Mouse (Mus musculus): ENCODE measurements around the gene Exoc3l4. TPM values are rescaled to one million over a fixed set of nuclear protein-coding genes. Genes with fewer than 3 reads are reported as not detected.

Exoc3l4 gene
- polyA plus RNA-seq, 1 experiment from 2014 or later, result 25.9 TPM

- TF ChIP-seq CTCF (IDR thresholded peaks at IDR 0.05; ENCODE audit: low read depth), result no peak
- DNase-seq (ENCODE audit: low spot score) (peak; percentile 79), ATAC-seq (replicated peaks; ENCODE audit: low FRiP score, low read depth) (no peak; the same call in 1 of the 2 replicates)
- WGBS, result 29% methylated on average over 14 of the region's 14 CpGs
- no peak overlapping the region for H3K4me3 ChIP-seq (replicated peaks; ENCODE audit: low read depth, low read length)
- peak overlapping the region; percentile 75 for H3K27ac ChIP-seq
- H3K9me3 ChIP-seq (replicated peaks; ENCODE audit: low read length), result no peaks in the 10 kb centered on the region
- H3K27me3 ChIP-seq (ENCODE audit: insufficient read depth, low read length), result no peaks in the 10 kb centered on the region
- H3K4me1 ChIP-seq (replicated peaks; ENCODE audit: insufficient read depth, low read length), result peaks cover 41% of the 10 kb centered on the region
- 0 out of 2 replicates have a peak overlapping the region, but pooled peaks have one; percentile 25 for H3K9ac ChIP-seq (ENCODE audit: low read depth, low read length)
- no peaks in the 10 kb centered on the region for H3K36me3 ChIP-seq (ENCODE audit: insufficient read depth, low read length)
- H3K4me2 ChIP-seq (ENCODE audit: low read length), result peak overlapping the region; percentile 54; the same call in 1 of the 2 replicates
Measured at GRCm38 (mm10) chr12:111430868-111431817, 14.3 kb downstream of the Exoc3l4 start.

GRCm38 (mm10) chr12:111432097-111432496, 15.3 kb downstream of the Exoc3l4 start:
- WGBS, result 22% methylated on average over 4 of the region's 4 CpGs
- no peaks in the 10 kb centered on the region for H3K27me3 ChIP-seq (ENCODE audit: insufficient read depth, low read length)
- DNase-seq (ENCODE audit: low spot score) (no peak), ATAC-seq (replicated peaks; ENCODE audit: low FRiP score, low read depth) (no peak; the same call in 1 of the 2 replicates)
- H3K36me3 ChIP-seq (ENCODE audit: insufficient read depth, low read length), result no peaks in the 10 kb centered on the region
- no peak for TF ChIP-seq CTCF (IDR thresholded peaks at IDR 0.05; ENCODE audit: low read depth)
- no peak overlapping the region for H3K4me2 ChIP-seq (ENCODE audit: low read length)
- H3K9me3 ChIP-seq (replicated peaks; ENCODE audit: low read length), result no peaks in the 10 kb centered on the region
- no peak overlapping the region for H3K9ac ChIP-seq (ENCODE audit: low read depth, low read length)
- H3K4me3 ChIP-seq (replicated peaks; ENCODE audit: low read depth, low read length), result no peak overlapping the region
- peaks cover 47% of the 10 kb centered on the region for H3K4me1 ChIP-seq (replicated peaks; ENCODE audit: insufficient read depth, low read length)
- H3K27ac ChIP-seq, result peak overlapping the region; percentile 75

GRCm38 (mm10) chr12:111432751-111433331, 16.0 kb downstream of the Exoc3l4 start:
- 52% methylated on average over 4 of the region's 5 CpGs for WGBS
- Histone ChIP-seq H3K36me3 (ENCODE audit: insufficient read depth, low read length) (no peaks in the 10 kb centered on the region), H3K4me2 (ENCODE audit: low read length) (no peak overlapping the region), H3K27me3 (ENCODE audit: insufficient read depth, low read length) (no peaks in the 10 kb centered on the region), H3K9ac (ENCODE audit: low read depth, low read length) (0 out of 2 replicates have a peak overlapping the region, but pooled peaks have one; percentile 18), H3K4me1 (replicated peaks; ENCODE audit: insufficient read depth, low read length) (peaks cover 51% of the 10 kb centered on the region), H3K9me3 (replicated peaks; ENCODE audit: low read length) (no peaks in the 10 kb centered on the region), H3K27ac (peak overlapping the region; percentile 75), H3K4me3 (replicated peaks; ENCODE audit: low read depth, low read length) (no peak overlapping the region)
- ATAC-seq (replicated peaks; ENCODE audit: low FRiP score, low read depth) (no peak), DNase-seq (ENCODE audit: low spot score) (no peak)
- TF ChIP-seq CTCF (IDR thresholded peaks at IDR 0.05; ENCODE audit: low read depth), result no peak

- 45% methylated on average over 7 of the region's 7 CpGs for WGBS
Measured at GRCm38 (mm10) chr12:111434164-111434744, 17.4 kb downstream of the Exoc3l4 start.

GRCm38 (mm10) chr12:111434745-111435327, 18.0 kb downstream of the Exoc3l4 start:
- 45% methylated on average over 8 of the region's 8 CpGs for WGBS
- Histone ChIP-seq H3K27me3 (ENCODE audit: insufficient read depth, low read length) (no peaks in the 10 kb centered on the region), H3K36me3 (ENCODE audit: insufficient read depth, low read length) (no peaks in the 10 kb centered on the region), H3K4me3 (replicated peaks; ENCODE audit: low read depth, low read length) (no peak overlapping the region), H3K9ac (ENCODE audit: low read depth, low read length) (peak overlapping the region; percentile 31; the same call in 1 of the 2 replicates), H3K27ac (peak overlapping the region; percentile 80; the same call in 1 of the 2 replicates), H3K9me3 (replicated peaks; ENCODE audit: low read length) (no peaks in the 10 kb centered on the region), H3K4me1 (replicated peaks; ENCODE audit: insufficient read depth, low read length) (peaks cover 43% of the 10 kb centered on the region), H3K4me2 (ENCODE audit: low read length) (no peak overlapping the region)
- TF ChIP-seq CTCF (IDR thresholded peaks at IDR 0.05; ENCODE audit: low read depth), result no peak
- DNase-seq (ENCODE audit: low spot score) (no peak), ATAC-seq (replicated peaks; ENCODE audit: low FRiP score, low read depth) (no peak)

More at GRCm38 (mm10) chr12:111434164-111434744, 17.4 kb downstream of the Exoc3l4 start:
- Histone ChIP-seq H3K4me2 (ENCODE audit: low read length) (peak overlapping the region; percentile 30; the same call in 1 of the 2 replicates), H3K4me1 (replicated peaks; ENCODE audit: insufficient read depth, low read length) (peaks cover 47% of the 10 kb centered on the region), H3K36me3 (ENCODE audit: insufficient read depth, low read length) (no peaks in the 10 kb centered on the region), H3K9ac (ENCODE audit: low read depth, low read length) (peak overlapping the region; percentile 31; the same call in 1 of the 2 replicates), H3K9me3 (replicated peaks; ENCODE audit: low read length) (no peaks in the 10 kb centered on the region), H3K27me3 (ENCODE audit: insufficient read depth, low read length) (no peaks in the 10 kb centered on the region), H3K4me3 (replicated peaks; ENCODE audit: low read depth, low read length) (no peak overlapping the region), H3K27ac (peak overlapping the region; percentile 80)
- TF ChIP-seq CTCF (IDR thresholded peaks at IDR 0.05; ENCODE audit: low read depth), result no peak
- DNase-seq (ENCODE audit: low spot score) (no peak), ATAC-seq (replicated peaks; ENCODE audit: low FRiP score, low read depth) (no peak)

Measured in kidney, postnatal 0 days (tissue).